Mouse (Mus musculus): Measurements from ENCODE around the gene Cxcl16. TPM values are rescaled to one million over a fixed set of nuclear protein-coding genes. Genes with fewer than 3 reads are reported as not detected.

Gene Cxcl16
- 2.7 and 3.9 TPM in 2 replicates for polyA plus RNA-seq (2015; fragmentation: Nextera tagmentation; extraction: Ambion mirVana)

- H3K4me3 ChIP-seq, result peak within 1 kb of the TSS; percentile 56
- ATAC-seq (ENCODE audit: low FRiP score, low read depth), result no peak
- peak within 1 kb of the TSS; percentile 66 for H3K9ac ChIP-seq
- WGBS, result 2% methylated on average over 30 of the region's 30 CpGs
- peaks cover 10% of the 10 kb centered on the region for H3K4me1 ChIP-seq
- no peak within 1 kb of the TSS for H3K27ac ChIP-seq
- peaks cover 66% of the 10 kb centered on the region for H3K27me3 ChIP-seq
- H3K4me2 ChIP-seq (replicated peaks), result peak within 1 kb of the TSS; percentile 90
- H3K9me3 ChIP-seq, result no peaks in the 10 kb centered on the region
- H3K36me3 ChIP-seq, result peaks cover 4% of the 10 kb centered on the region
These were observed at the start of gene Cxcl16 for GRCm38 (mm10) chr11:70459601-70460101. TSS of gene Cxcl16 (minus strand) at chr11:70459984.

- H3K4me3 ChIP-seq, result no peak overlapping the region
- H3K4me1 ChIP-seq, result peaks cover 10% of the 10 kb centered on the region; the same call in 1 of the 2 replicates
- H3K4me2 ChIP-seq (replicated peaks), result no peak overlapping the region
- WGBS, result 70% methylated on average over 7 of the region's 7 CpGs
- no peak overlapping the region for H3K9ac ChIP-seq
- H3K9me3 ChIP-seq, result no peaks in the 10 kb centered on the region
- no peak for ATAC-seq (ENCODE audit: low FRiP score, low read depth)
- H3K27me3 ChIP-seq, result no peaks in the 10 kb centered on the region
- no peak overlapping the region for H3K27ac ChIP-seq
- no peaks in the 10 kb centered on the region for H3K36me3 ChIP-seq
These were observed 47.3 kb upstream of the Cxcl16 start for GRCm38 (mm10) chr11:70506962-70507515.

- no peak overlapping the region for H3K9ac ChIP-seq
- H3K27ac ChIP-seq, result no peak overlapping the region
- WGBS, result 35% methylated on average over 4 of the region's 4 CpGs
- no peaks in the 10 kb centered on the region for H3K27me3 ChIP-seq
- H3K4me3 ChIP-seq, result no peak overlapping the region
- peaks cover 10% of the 10 kb centered on the region; the same call in 1 of the 2 replicates for H3K4me1 ChIP-seq
- H3K9me3 ChIP-seq, result no peaks in the 10 kb centered on the region
- H3K36me3 ChIP-seq, result no peaks in the 10 kb centered on the region
- no peak overlapping the region for H3K4me2 ChIP-seq (replicated peaks)
- no peak for ATAC-seq (ENCODE audit: low FRiP score, low read depth)
These were observed 46.6 kb upstream of the Cxcl16 start for GRCm38 (mm10) chr11:70506385-70506784.

DNA sequence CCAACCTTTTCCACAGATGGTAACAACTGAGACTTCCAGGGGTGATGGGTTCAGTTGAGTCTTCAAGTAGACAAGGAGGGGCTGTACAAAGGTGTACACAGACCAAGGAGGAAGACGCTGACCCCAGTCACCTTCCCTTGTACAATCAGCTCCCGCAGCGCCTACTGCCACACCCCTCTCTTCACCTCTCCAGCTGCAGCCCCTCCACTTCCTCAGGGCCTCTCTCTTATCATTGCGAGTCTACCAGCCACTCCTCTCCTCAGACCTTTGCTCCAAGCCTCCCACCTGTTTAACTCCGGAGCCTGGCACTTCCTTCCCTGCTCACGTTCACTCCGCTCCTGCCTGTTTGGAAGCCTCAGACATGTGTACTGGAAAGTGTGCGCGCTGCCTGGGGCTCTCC, 45.2 kb upstream of the Cxcl16 start, which contains the start of gene Tm4sf5:
Tm4sf5 (plus strand) TSS at position 275 of the 400 bp plus-strand sequence.
- Histone ChIP-seq H3K36me3 (no peaks in the 10 kb centered on the region), H3K4me1 (peaks cover 6% of the 10 kb centered on the region; the same call in 1 of the 2 replicates), H3K9me3 (no peaks in the 10 kb centered on the region), H3K4me2 (replicated peaks) (no peak within 1 kb of the TSS), H3K27ac (no peak within 1 kb of the TSS), H3K9ac (no peak within 1 kb of the TSS), H3K27me3 (no peaks in the 10 kb centered on the region), H3K4me3 (no peak within 1 kb of the TSS)
- 70% methylated on average over 9 of the region's 9 CpGs for WGBS
- ATAC-seq (ENCODE audit: low FRiP score, low read depth), result no peak

DNA sequence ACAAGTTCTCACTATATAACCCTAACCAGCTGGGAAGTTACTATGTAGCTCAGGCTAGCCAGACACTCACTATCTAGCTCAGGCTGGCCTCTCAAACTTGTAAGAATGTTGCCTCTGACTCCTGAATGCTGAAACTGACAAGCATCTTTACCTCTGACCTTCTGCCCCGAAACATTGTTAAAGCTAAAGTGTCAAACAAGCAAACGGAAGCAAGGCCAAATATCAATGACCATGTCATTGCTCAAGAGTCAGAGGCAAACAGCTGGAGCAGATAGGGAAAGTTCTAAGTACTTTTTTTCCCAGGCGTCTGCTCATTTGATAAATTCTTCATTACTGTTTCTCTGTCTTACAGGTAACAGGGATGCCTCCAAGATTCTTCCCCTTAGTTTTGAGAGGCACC, 42.2 kb upstream of the Cxcl16 start:
- H3K27me3 ChIP-seq, result no peaks in the 10 kb centered on the region
- 66% methylated on average over 3 of the region's 3 CpGs for WGBS
- H3K9ac ChIP-seq, result no peak overlapping the region
- no peaks in the 10 kb centered on the region for H3K9me3 ChIP-seq
- no peak for ATAC-seq (ENCODE audit: low FRiP score, low read depth)
- H3K36me3 ChIP-seq, result no peaks in the 10 kb centered on the region
- no peak overlapping the region for H3K4me3 ChIP-seq
- no peak overlapping the region for H3K27ac ChIP-seq
- no peaks in the 10 kb centered on the region for H3K4me1 ChIP-seq
- H3K4me2 ChIP-seq (replicated peaks), result no peak overlapping the region

DNA sequence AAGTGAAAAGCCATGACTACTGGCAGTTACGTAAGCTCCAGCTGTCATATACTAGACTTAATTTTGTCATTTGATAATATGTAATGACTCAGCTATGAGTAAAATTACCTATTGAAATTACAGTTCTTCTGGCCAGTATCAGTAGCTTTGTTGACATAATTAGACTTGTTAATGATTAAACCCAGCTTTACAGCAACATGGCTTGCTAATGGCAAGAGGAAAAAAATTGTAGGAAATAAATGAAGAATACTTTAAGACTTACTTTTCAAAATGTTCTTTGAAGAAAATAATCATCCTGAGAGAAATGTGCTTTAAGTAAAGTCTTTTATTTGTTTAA, 40.7 kb upstream of the Cxcl16 start:
- Histone ChIP-seq H3K4me2 (replicated peaks) (no peak overlapping the region), H3K36me3 (no peaks in the 10 kb centered on the region), H3K27me3 (no peaks in the 10 kb centered on the region), H3K27ac (no peak overlapping the region), H3K9me3 (no peaks in the 10 kb centered on the region), H3K4me1 (no peaks in the 10 kb centered on the region), H3K9ac (no peak overlapping the region), H3K4me3 (no peak overlapping the region)
- 87% methylated on average over 1 of the region's 1 CpGs for WGBS
- ATAC-seq (ENCODE audit: low FRiP score, low read depth), result no peak

DNA sequence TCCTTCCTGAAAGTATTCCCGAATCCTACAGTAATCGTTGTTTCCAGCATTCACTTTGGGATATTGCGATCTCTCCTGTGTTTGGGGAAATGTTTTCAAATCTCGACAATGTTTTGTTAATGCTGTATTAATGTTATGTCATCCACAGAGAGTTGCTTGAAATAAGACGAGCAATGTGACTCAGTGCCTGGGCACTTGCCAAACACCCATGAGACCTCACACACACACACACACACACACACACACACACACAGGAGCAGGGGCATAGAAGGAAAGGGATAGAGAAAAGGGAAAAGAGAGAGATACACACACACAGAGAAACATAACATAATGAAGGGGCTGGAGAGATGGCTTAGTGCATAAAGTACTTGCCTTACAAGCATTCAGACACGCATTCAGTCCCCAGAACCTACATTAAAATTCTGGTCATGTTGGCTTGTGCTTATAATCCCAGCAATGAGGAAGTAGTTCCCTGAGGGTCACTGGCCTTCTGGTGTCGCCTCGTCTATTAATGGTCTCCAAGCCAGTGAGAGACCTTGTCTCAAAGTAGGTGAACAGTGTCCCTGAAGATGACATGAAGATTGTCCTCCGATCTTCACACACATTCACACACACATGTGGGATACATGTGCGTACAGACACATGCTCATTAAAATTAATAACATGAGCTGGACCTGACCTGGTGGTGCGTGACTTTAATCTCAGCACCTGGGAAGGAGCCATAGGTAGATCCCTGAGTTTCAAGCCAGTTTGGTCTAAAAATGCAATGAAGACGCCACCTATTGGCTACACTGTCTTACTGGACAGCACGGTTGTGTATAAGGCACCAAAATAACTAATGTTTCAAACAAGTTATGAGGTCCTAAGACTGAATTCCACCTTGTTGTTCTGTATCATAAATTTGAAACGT, 40.0 kb upstream of the Cxcl16 start:
- H3K27me3 ChIP-seq, result no peaks in the 10 kb centered on the region
- no peak overlapping the region for H3K9ac ChIP-seq
- no peak for ATAC-seq (ENCODE audit: low FRiP score, low read depth)
- H3K9me3 ChIP-seq, result no peaks in the 10 kb centered on the region
- H3K4me3 ChIP-seq, result no peak overlapping the region
- 71% methylated on average over 14 of the region's 14 CpGs for WGBS
- H3K4me1 ChIP-seq, result no peaks in the 10 kb centered on the region
- no peaks in the 10 kb centered on the region for H3K36me3 ChIP-seq
- H3K27ac ChIP-seq, result no peak overlapping the region
- H3K4me2 ChIP-seq (replicated peaks), result no peak overlapping the region

DNA sequence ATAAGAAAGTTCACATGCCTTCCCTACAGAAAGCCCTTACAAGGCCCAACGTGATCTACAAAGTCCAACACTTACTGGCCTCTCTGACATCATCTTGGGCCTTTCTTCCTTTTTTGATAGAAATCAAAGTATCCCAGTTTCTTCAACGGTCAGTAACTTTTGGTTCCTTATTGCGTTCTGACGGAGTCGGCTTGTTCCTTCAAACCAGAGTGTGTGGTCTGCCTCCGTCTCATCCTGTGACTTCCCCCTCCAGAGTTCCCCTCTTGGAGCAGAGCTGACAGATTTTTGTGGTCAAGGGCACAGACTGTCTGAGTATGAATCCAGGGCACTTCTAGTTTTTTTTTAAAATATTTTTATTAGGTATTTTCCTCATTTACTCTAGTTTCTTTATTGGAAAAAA, 29.9 kb upstream of the Cxcl16 start:
- Histone ChIP-seq H3K9ac (no peak overlapping the region), H3K9me3 (peaks cover 5% of the 10 kb centered on the region; the same call in 1 of the 2 replicates), H3K27me3 (no peaks in the 10 kb centered on the region), H3K4me3 (no peak overlapping the region), H3K36me3 (no peaks in the 10 kb centered on the region), H3K4me2 (replicated peaks) (no peak overlapping the region), H3K4me1 (no peaks in the 10 kb centered on the region), H3K27ac (no peak overlapping the region)
- no peak for ATAC-seq (ENCODE audit: low FRiP score, low read depth)
- 85% methylated on average over 6 of the region's 6 CpGs for WGBS

GRCm38 (mm10) chr11:70489138-70489537, 29.4 kb upstream of the Cxcl16 start:
- H3K9ac ChIP-seq, result no peak overlapping the region
- 91% methylated on average over 3 of the region's 3 CpGs for WGBS
- H3K36me3 ChIP-seq, result no peaks in the 10 kb centered on the region
- no peak overlapping the region for H3K4me2 ChIP-seq (replicated peaks)
- H3K4me1 ChIP-seq, result no peaks in the 10 kb centered on the region
- ATAC-seq (ENCODE audit: low FRiP score, low read depth), result no peak
- H3K27ac ChIP-seq, result no peak overlapping the region
- no peak overlapping the region for H3K4me3 ChIP-seq
- no peaks in the 10 kb centered on the region for H3K27me3 ChIP-seq
- H3K9me3 ChIP-seq, result peaks cover 5% of the 10 kb centered on the region; the same call in 1 of the 2 replicates

- Histone ChIP-seq H3K4me2 (replicated peaks) (no peak overlapping the region), H3K9ac (no peak overlapping the region), H3K4me1 (no peaks in the 10 kb centered on the region), H3K4me3 (no peak overlapping the region), H3K27me3 (no peaks in the 10 kb centered on the region), H3K36me3 (no peaks in the 10 kb centered on the region), H3K27ac (no peak overlapping the region), H3K9me3 (peaks cover 5% of the 10 kb centered on the region; the same call in 1 of the 2 replicates)
- no peak for ATAC-seq (ENCODE audit: low FRiP score, low read depth)
- 34% methylated on average over 4 of the region's 4 CpGs for WGBS
These were observed 28.0 kb upstream of the Cxcl16 start for GRCm38 (mm10) chr11:70487816-70488215.

DNA sequence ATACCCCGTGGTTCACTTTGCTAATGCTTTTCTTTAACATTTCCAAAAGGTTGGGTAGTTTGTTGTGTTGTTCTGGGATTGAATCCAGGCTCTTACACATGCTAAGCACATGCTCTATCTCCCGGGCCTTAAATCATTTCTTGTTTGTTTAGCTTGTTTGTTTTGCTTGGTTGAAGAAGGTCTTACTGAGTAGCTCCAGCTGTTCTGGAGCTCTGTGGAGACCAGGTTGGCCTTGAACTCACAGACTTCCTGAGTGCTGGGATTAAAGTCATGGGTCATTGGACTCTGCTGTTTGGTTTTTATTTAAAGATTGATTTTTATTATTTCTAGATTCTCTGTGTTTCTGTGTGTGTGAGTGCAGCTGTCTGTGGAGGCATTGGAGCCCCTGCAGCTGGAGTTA, 25.7 kb upstream of the Cxcl16 start:
- Histone ChIP-seq H3K27ac (no peak overlapping the region), H3K9me3 (no peaks in the 10 kb centered on the region), H3K36me3 (no peaks in the 10 kb centered on the region), H3K4me2 (replicated peaks) (no peak overlapping the region), H3K4me1 (no peaks in the 10 kb centered on the region), H3K27me3 (no peaks in the 10 kb centered on the region), H3K9ac (no peak overlapping the region), H3K4me3 (no peak overlapping the region)
- no peak for ATAC-seq (ENCODE audit: low FRiP score, low read depth)
- 59% methylated on average over 2 of the region's 2 CpGs for WGBS

- Histone ChIP-seq H3K4me3 (no peak overlapping the region), H3K27me3 (no peaks in the 10 kb centered on the region), H3K27ac (no peak overlapping the region), H3K4me1 (no peaks in the 10 kb centered on the region), H3K4me2 (replicated peaks) (no peak overlapping the region), H3K9me3 (no peaks in the 10 kb centered on the region), H3K9ac (no peak overlapping the region), H3K36me3 (no peaks in the 10 kb centered on the region)
- no peak for ATAC-seq (ENCODE audit: low FRiP score, low read depth)
- 67% methylated on average over 12 of the region's 12 CpGs for WGBS
These were observed 15.2 kb upstream of the Cxcl16 start for GRCm38 (mm10) chr11:70474872-70475534.

Data from limb, embryonic 13.5 days (tissue).